Mouse (Mus musculus): ENCODE measurements around the gene Srsf3.

GRCm38 (mm10) chr17:29069063-29069462 lies 36.6 kb downstream of the Srsf3 start:
- TF ChIP-seq POLR2A (IDR thresholded peaks at IDR 0.05; ENCODE audit: low read depth, low read length) (no peak), CTCF (conservative IDR thresholded peaks at IDR 0.05 in 1 of 2, IDR thresholded peaks at IDR 0.05 in 1 of 2; ENCODE audit: low read depth in 2 of 2, low read length in 2 of 2) (no peak), MEF2A (IDR thresholded peaks at IDR 0.05; ENCODE audit: borderline replicate concordance, low read depth, low read length) (no peak), CHD1 (IDR thresholded peaks at IDR 0.05; ENCODE audit: low read depth, low read length) (no peak), ZNF384 (IDR thresholded peaks at IDR 0.05; ENCODE audit: low read depth, low read length) (no peak), EP300 (IDR thresholded peaks at IDR 0.05; ENCODE audit: low read length) (no peak), E2F4 (IDR thresholded peaks at IDR 0.05; ENCODE audit: insufficient replicate concordance, low read depth, low read length) (no peak), GABPA (IDR thresholded peaks at IDR 0.05; ENCODE audit: insufficient replicate concordance, low read depth, low read length) (no peak)
